Mouse (Mus musculus): ENCODE measurements around the gene Ankrd13a. TPM values are rescaled to one million over a fixed set of nuclear protein-coding genes. Genes with fewer than 3 reads are reported as not detected.

Gene Ankrd13a
- polyA plus RNA-seq (2016; fragmentation: Nextera tagmentation; extraction: Ambion mirVana), result 76.4 and 89.3 TPM in 2 replicates

DNA sequence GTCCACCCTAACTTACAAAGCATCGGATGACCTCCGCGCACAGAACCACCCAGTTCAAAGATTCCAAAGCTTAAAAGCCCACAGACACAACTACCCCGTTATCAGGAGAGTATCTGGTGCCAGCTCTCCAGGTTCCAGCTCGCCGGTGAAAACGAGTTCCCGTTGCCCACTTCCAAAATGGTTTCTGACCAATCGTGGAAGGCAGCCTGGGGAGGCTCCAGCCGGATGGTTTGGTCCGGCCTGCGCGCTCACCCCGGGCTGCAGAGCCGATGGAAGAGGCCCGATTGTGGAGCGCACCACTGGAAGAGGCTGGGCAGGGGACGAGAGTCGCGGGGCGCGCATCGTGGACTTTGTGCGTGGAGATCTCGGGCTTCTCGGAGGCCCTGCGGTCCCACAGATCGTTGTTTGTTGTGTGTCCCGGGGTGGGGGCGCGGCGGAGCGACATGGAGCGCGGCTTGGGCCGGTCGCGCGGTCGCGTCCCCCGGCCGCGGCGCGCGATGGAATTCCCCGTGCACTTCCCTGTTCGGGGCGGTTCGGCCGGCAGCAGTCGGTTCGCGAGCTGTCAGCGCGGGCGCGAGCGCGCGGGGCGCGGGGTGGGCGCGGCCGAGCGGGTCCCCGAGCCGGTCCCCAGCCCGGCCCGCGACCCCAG, at the start of gene Ankrd13a:
Gene Ankrd13a (plus strand): TSS at position 275 of the 649 bp plus-strand sequence.
- H3K4me3 ChIP-seq, result peak within 1 kb of the TSS; percentile 100

DNA sequence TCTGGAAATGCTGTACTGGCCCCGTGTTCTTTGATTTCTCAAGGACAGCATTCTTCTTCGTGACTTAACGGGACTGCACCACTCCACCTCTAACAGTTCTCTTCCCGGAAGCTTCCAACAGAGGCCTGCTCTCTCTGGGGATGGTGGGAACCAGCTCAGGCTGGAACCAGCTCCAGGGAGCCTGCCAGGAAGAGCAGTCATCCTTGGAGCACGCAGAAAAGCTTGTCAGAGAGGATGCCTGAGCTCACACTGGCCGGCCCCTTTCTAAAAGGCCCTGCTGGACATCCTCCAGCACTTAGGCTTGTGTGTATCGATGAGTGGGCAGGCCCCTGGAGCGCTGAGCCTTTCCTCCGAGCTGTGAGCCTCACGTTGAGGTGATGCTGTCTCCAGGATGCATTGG, 46.3 kb upstream of the Ankrd13a start:
- WGBS, result 93% methylated on average over 10 of the region's 10 CpGs
- no peak for ATAC-seq (ENCODE audit: low FRiP score, low read depth)
- H3K4me2 ChIP-seq (replicated peaks), result no peak overlapping the region
- peaks cover 75% of the 10 kb centered on the region for H3K36me3 ChIP-seq
- H3K9ac ChIP-seq, result no peak overlapping the region
- H3K9me3 ChIP-seq, result no peaks in the 10 kb centered on the region
- H3K27ac ChIP-seq, result no peak overlapping the region
- no peaks in the 10 kb centered on the region for H3K4me1 ChIP-seq
- no peaks in the 10 kb centered on the region for H3K27me3 ChIP-seq (replicated peaks)
- no peak overlapping the region for H3K4me3 ChIP-seq

More for the DNA sequence above, at the start of gene Ankrd13a:
- Histone ChIP-seq H3K36me3 (no peaks in the 10 kb centered on the region), H3K27me3 (replicated peaks) (no peaks in the 10 kb centered on the region), H3K9ac (peak within 1 kb of the TSS; percentile 97), H3K4me2 (replicated peaks) (peak within 1 kb of the TSS; percentile 93), H3K4me1 (peaks cover 42% of the 10 kb centered on the region), H3K9me3 (no peaks in the 10 kb centered on the region), H3K27ac (peak within 1 kb of the TSS; percentile 76)
- WGBS, result under 1% methylated on average over 49 of the region's 73 CpGs
- ATAC-seq (ENCODE audit: low FRiP score, low read depth), result peak; percentile 83

DNA sequence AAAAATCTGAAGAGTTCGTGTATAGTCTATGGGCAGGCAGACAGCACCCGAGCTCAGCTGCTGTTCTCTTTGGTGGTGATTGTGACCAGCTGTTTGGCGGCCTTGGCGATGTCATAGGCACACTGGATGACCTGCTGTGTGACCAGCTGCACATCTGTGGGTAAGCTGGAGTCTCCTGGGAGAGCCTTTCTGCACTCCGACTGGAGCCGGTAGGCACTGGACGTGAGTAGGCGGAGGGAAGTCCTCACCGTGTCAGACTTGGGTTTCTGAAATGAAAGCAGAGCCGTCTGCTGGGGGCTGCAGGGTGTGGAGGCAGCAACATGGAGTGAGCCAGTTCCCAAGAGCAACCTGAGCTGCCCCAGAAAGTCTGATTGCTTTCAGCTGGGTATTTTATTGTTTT, 44.3 kb upstream of the Ankrd13a start:
- H3K36me3 ChIP-seq, result peaks cover 78% of the 10 kb centered on the region
- H3K4me1 ChIP-seq, result no peaks in the 10 kb centered on the region
- no peaks in the 10 kb centered on the region for H3K9me3 ChIP-seq

DNA sequence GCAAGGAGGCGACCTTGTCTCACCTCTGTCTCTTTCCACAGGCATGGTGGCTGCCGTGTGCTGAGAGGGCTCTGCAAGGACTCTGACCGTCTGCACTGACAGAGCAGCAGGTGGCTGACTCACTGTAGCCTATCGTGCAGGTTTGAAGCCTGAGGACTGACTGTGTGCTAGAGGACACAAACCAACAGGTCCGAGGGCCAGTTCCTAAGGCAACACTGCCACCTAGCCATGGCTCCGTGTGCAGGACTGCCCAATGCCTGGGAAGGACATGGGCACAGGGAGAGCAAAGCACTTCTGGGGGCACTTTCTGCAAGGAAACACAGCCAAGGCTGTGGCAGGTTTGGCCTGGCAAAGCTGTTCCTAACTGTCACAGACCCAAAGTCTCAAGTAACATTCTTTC, 43.0 kb upstream of the Ankrd13a start:
- Histone ChIP-seq H3K9ac (no peak overlapping the region), H3K27me3 (replicated peaks) (no peaks in the 10 kb centered on the region), H3K9me3 (no peaks in the 10 kb centered on the region), H3K36me3 (peaks cover 75% of the 10 kb centered on the region), H3K4me2 (replicated peaks) (no peak overlapping the region), H3K27ac (no peak overlapping the region), H3K4me1 (no peaks in the 10 kb centered on the region), H3K4me3 (no peak overlapping the region)
- no peak for ATAC-seq (ENCODE audit: low FRiP score, low read depth)
- WGBS, result 73% methylated on average over 6 of the region's 6 CpGs

More for the DNA sequence above, 44.3 kb upstream of the Ankrd13a start:
- H3K4me3 ChIP-seq, result no peak overlapping the region
- ATAC-seq (ENCODE audit: low FRiP score, low read depth), result no peak
- no peak overlapping the region for H3K9ac ChIP-seq
- H3K4me2 ChIP-seq (replicated peaks), result no peak overlapping the region
- 77% methylated on average over 10 of the region's 10 CpGs for WGBS
- no peaks in the 10 kb centered on the region for H3K27me3 ChIP-seq (replicated peaks)
- no peak overlapping the region for H3K27ac ChIP-seq

DNA sequence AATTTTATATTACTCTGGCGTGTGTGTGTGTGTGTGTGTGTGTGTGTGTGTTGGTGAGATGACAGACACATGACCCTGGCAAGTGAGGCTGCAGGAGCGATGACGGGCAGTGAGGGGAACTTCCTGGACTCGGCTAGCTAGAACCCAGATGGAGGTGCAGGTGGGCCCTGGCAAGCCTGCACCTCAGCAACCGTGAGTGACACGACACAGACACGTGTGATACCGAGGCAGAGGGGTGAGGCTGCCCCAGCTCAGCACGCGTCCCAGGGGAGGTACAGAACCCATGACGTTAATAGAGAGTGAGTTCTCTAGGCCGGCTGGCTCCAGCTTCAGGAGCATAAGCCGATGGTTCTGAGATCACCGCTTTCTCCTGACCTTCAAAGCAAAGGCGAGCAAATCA, 42.5 kb upstream of the Ankrd13a start:
- H3K4me3 ChIP-seq, result no peak overlapping the region
- no peak overlapping the region for H3K9ac ChIP-seq
- peaks cover 80% of the 10 kb centered on the region for H3K36me3 ChIP-seq
- no peaks in the 10 kb centered on the region for H3K4me1 ChIP-seq
- WGBS, result 89% methylated on average over 15 of the region's 15 CpGs
- no peak for ATAC-seq (ENCODE audit: low FRiP score, low read depth)
- no peaks in the 10 kb centered on the region for H3K27me3 ChIP-seq (replicated peaks)
- H3K4me2 ChIP-seq (replicated peaks), result no peak overlapping the region
- H3K27ac ChIP-seq, result no peak overlapping the region
- no peaks in the 10 kb centered on the region for H3K9me3 ChIP-seq

DNA sequence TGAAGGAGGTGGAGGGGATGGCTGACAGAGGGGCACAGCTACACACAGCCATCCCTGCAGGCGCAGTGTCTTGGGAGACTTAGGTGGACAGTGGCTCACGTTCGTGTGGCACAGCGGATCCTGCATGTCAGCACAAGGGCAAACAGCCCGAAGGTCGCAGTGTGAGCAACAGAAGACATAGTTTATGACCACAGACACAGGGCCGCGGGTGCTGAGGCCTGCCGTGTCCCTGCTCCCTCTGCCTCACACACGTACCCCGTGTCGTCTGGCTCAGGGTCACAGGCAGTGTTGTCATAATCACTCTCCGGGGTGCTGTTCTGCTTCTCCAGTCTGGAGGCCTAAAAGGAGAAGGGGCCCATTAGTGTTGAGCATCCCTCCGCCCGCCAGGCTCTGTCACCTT, 40.9 kb upstream of the Ankrd13a start:
- no peak overlapping the region for H3K27ac ChIP-seq
- WGBS, result 84% methylated on average over 15 of the region's 15 CpGs
- H3K4me3 ChIP-seq, result no peak overlapping the region
- no peak overlapping the region for H3K9ac ChIP-seq
- H3K4me1 ChIP-seq, result no peaks in the 10 kb centered on the region
- peaks cover 83% of the 10 kb centered on the region for H3K36me3 ChIP-seq
- ATAC-seq (ENCODE audit: low FRiP score, low read depth), result no peak
- no peaks in the 10 kb centered on the region for H3K9me3 ChIP-seq
- H3K27me3 ChIP-seq (replicated peaks), result no peaks in the 10 kb centered on the region
- no peak overlapping the region for H3K4me2 ChIP-seq (replicated peaks)

DNA sequence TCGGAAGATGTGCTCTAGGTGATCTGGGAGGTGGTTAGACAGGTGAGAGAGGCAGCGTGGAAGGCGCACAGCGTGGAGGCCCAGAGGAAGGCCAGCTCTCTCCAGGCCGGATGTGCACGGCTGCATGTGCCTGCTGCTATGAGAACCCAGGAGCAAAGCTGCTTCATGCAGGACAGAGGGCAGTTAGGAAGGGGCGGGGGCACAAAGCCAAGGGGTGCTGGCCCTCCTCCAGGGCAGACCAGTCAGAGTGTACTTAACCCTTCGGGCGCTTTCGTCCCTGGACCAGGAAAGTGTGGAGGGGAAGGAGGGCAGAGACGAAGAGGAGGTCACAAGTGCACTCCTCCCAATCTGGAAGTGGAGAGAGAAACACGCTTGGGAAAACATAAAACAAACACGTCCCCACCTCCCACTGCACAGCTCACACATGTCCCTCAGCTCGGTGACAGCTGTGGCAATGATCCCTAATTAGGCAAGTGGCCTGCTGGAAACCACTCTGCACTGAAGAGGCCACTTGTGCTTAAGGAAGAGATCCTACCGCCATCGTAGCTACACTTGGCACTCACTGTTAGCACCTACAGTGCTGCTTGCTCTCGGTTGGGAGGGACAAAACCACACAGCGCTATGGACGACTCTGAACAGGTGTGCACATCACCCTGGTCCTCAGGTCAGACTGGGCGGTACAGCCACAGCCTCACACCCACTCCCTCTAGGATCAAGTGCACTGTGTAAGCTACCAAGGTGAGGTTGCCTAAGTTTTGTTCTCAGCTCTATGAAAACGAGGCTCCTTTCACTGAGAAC, 37.2 kb upstream of the Ankrd13a start:
- Histone ChIP-seq H3K9me3 (no peaks in the 10 kb centered on the region), H3K9ac (no peak overlapping the region), H3K27me3 (replicated peaks) (no peaks in the 10 kb centered on the region), H3K4me3 (no peak overlapping the region), H3K4me1 (no peaks in the 10 kb centered on the region), H3K4me2 (replicated peaks) (no peak overlapping the region), H3K27ac (no peak overlapping the region), H3K36me3 (peaks cover 80% of the 10 kb centered on the region)
- no peak for ATAC-seq (ENCODE audit: low FRiP score, low read depth)
- WGBS, result 88% methylated on average over 21 of the region's 21 CpGs

DNA sequence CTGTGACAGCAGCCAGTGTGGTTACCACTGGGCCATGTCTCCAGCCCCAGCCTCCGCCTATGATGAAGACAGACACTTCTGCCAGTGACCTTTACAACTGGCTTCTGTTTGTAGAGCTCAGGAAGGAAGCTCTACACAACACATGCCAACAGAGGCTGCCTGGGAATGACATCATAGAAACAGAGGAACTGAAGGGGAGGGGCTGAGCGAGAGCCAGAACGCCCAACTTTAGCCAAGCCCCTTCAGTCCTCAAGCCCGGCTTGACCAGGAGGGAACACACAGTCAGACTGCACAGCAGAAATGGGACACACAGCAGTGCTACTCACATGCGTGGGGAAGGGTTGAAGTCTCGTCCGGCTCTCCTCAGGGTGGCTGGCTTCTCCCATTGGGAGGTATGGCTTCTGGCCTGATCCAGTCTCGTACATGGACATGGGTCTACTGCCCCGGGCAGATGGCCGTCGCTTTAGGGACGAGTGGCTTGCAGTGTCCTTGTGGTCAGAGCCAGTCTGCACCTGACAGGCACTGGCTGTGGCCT, 35.7 kb upstream of the Ankrd13a start:
- no peak for ATAC-seq (ENCODE audit: low FRiP score, low read depth)
- Histone ChIP-seq H3K27me3 (replicated peaks) (no peaks in the 10 kb centered on the region), H3K4me3 (no peak overlapping the region), H3K9ac (no peak overlapping the region), H3K27ac (no peak overlapping the region), H3K4me1 (no peaks in the 10 kb centered on the region), H3K36me3 (peaks cover 82% of the 10 kb centered on the region), H3K4me2 (replicated peaks) (no peak overlapping the region), H3K9me3 (no peaks in the 10 kb centered on the region)
- WGBS, result 92% methylated on average over 12 of the region's 12 CpGs

DNA sequence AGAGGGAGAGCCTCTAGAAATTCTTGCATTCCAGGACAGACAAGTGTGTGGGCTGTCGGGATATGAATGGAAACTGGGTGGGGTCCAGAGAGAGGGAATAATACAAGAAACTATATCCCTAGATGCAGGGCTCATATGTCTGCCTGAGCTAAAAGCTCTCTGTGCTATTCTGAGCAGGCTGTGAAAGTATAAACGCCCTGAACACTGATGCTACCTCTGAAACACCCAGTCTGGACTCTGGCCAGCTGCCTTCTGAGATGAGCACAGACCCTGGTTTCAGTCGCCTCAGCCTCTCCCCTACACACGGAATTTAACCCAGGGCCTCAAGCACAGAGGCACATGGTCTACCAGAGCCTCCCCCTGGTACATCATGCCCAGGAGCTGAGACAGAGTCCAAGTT, 33.9 kb upstream of the Ankrd13a start:
- no peak overlapping the region for H3K27ac ChIP-seq
- WGBS, result 86% methylated on average over 4 of the region's 4 CpGs
- no peak overlapping the region for H3K4me3 ChIP-seq
- peaks cover 90% of the 10 kb centered on the region for H3K36me3 ChIP-seq
- H3K4me1 ChIP-seq, result no peaks in the 10 kb centered on the region
- no peak overlapping the region for H3K9ac ChIP-seq
- no peaks in the 10 kb centered on the region for H3K9me3 ChIP-seq
- no peak overlapping the region for H3K4me2 ChIP-seq (replicated peaks)
- no peak for ATAC-seq (ENCODE audit: low FRiP score, low read depth)
- H3K27me3 ChIP-seq (replicated peaks), result no peaks in the 10 kb centered on the region

DNA sequence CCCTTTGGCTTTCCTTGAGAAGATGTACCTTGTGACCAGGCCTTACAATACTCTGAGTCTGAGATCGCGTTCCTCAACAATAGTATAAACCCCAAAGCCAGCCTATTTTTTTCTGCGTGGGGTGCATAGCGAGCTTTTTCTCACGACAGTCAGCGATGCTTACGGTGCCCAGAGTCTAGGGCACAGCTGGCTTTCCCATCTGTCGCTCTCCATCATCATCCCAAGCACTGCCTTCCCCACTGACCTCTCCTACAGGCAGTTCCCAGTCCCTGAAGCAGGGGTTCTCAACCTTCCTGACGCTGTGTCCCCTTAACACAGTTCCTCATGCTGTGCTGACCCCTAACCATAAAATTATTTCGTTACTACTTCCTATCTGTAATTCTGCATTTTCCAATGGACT, 31.9 kb upstream of the Ankrd13a start:
- no peak overlapping the region for H3K9ac ChIP-seq
- H3K4me3 ChIP-seq, result no peak overlapping the region
- no peaks in the 10 kb centered on the region for H3K27me3 ChIP-seq (replicated peaks)
- no peak overlapping the region for H3K4me2 ChIP-seq (replicated peaks)
- H3K27ac ChIP-seq, result no peak overlapping the region
- H3K36me3 ChIP-seq, result peaks cover 87% of the 10 kb centered on the region
- no peaks in the 10 kb centered on the region for H3K9me3 ChIP-seq
- no peaks in the 10 kb centered on the region for H3K4me1 ChIP-seq
- 94% methylated on average over 10 of the region's 10 CpGs for WGBS
- ATAC-seq (ENCODE audit: low FRiP score, low read depth), result no peak

DNA sequence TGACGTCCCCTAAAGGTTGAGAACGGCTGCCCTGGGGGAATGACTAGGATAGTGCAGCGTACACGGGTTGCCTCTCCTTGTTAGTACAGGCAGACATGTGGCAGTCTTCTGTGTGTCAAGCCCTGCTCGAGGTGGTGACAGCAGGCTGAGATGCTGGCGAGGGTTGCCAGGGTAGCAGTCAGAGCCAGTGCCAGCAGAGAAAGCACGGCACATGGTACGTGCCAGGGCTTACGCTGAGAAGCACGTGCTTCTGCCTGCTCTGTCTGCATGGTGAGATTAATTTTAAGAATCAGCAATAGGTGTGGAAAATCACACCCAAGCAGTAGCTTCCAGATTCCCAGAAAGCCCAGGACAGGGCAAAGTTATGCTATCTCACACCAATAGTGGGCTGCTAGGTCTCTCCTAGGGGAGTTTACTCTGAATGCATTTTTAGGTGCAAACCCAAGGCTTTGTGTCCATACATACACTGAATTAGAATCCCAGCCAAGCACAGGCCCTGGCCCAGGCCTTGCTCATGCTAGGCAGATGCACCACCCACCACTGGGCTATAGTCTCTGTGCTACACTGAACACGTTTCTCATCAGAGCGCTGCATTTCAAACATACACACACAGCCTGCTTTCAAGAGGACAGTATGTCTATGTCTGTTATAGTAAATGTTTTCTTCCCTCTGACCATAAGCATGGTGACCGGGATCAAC, 31.3 kb upstream of the Ankrd13a start:
- H3K36me3 ChIP-seq, result peaks cover 85% of the 10 kb centered on the region
- H3K4me1 ChIP-seq, result no peaks in the 10 kb centered on the region
- no peaks in the 10 kb centered on the region for H3K9me3 ChIP-seq
- no peaks in the 10 kb centered on the region for H3K27me3 ChIP-seq (replicated peaks)
- H3K4me3 ChIP-seq, result no peak overlapping the region
- WGBS, result 93% methylated on average over 13 of the region's 13 CpGs
- H3K27ac ChIP-seq, result no peak overlapping the region
- H3K9ac ChIP-seq, result no peak overlapping the region
- no peak for ATAC-seq (ENCODE audit: low FRiP score, low read depth)
- H3K4me2 ChIP-seq (replicated peaks), result no peak overlapping the region

DNA sequence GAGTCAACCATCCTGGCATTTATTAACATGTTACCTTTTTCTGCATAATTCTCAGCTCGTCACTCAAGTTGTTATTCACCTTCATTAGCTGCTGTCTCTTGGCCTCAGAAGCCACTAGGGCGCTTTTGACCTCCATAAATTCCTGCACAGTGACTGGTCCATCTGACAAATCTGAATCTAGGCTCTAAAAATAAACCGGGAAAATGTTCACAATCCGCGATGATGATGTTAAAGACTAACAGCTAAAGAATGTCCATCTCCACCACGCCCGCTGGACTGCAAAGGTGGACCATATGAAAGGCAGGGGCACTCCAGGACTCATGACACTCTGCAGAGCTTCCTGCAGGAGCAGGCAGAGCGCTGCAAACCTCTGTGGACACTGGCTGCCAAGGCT, 30.8 kb upstream of the Ankrd13a start:
- ATAC-seq (ENCODE audit: low FRiP score, low read depth), result no peak
- 91% methylated on average over 8 of the region's 8 CpGs for WGBS
- Histone ChIP-seq H3K4me1 (no peaks in the 10 kb centered on the region), H3K9me3 (no peaks in the 10 kb centered on the region), H3K4me3 (no peak overlapping the region), H3K27ac (no peak overlapping the region), H3K36me3 (peaks cover 85% of the 10 kb centered on the region), H3K4me2 (replicated peaks) (no peak overlapping the region), H3K27me3 (replicated peaks) (no peaks in the 10 kb centered on the region), H3K9ac (no peak overlapping the region)
